Mouse (Mus musculus) liver, adult 2 months (tissue): ENCODE measurements around the gene Nfix. TPM values are rescaled to one million over a fixed set of nuclear protein-coding genes. Genes with fewer than 3 reads are reported as not detected.

ENCODE experiments used
- DNase-seq: peaks from one replicate; pipeline ENCODE4 v3.0.0-alpha.2; 2011; ENCODE audit warnings: low read depth, low spot score; ENCODE audit errors: extremely low read depth
- H3K27ac ChIP-seq: fragments of 200-500 bp; replicated peaks from 2 replicates; pipeline ENCODE4 v1.5.1; 2012; ENCODE audit warnings: low read depth, mild to moderate bottlenecking, control low read depth, inconsistent platforms, low read length; ENCODE audit not compliant: insufficient read depth
- H3K27me3 ChIP-seq: fragments of 200-500 bp; 2 replicates; pipeline ENCODE4 v1.6.1; 2012; ENCODE audit warnings: mild to moderate bottlenecking, moderate library complexity, low read length, inconsistent platforms; ENCODE audit not compliant: control insufficient read depth, insufficient read depth
- H3K36me3 ChIP-seq: fragments of 200-500 bp; 2 replicates; pipeline ENCODE4 v1.6.1; 2012; ENCODE audit warnings: low read length, inconsistent platforms; ENCODE audit not compliant: control insufficient read depth, insufficient read depth
- H3K4me1 ChIP-seq: fragments of 200-500 bp; 2 replicates; pipeline ENCODE4 v1.6.1; 2011; ENCODE audit warnings: low read length; ENCODE audit not compliant: control insufficient read depth, insufficient read depth
- H3K4me3 ChIP-seq: fragments of 200-500 bp; 2 replicates; pipeline ENCODE4 v1.5.1; 2011; ENCODE audit warnings: low read depth, mild to moderate bottlenecking, control low read depth, low read length, moderate library complexity; ENCODE audit not compliant: insufficient read depth
- H3K79me2 ChIP-seq: fragments of 200-500 bp; 2 replicates; pipeline ENCODE4 v1.6.1; 2012; ENCODE audit warnings: inconsistent platforms, mild to moderate bottlenecking, low read length, moderate library complexity; ENCODE audit not compliant: control insufficient read depth, insufficient read depth
- H3K9ac ChIP-seq: fragments of 200-500 bp; 2 replicates; pipeline ENCODE4 v1.6.1; 2012; ENCODE audit warnings: low read depth, mild to moderate bottlenecking, control low read depth, inconsistent platforms, low read length
- CTCF ChIP-seq: fragments of 200-500 bp; IDR thresholded peaks from 2 replicates; pipeline ENCODE4 v1.5.1; 2011; ENCODE audit warnings: low read depth, low read length, control low read depth
- POLR2A ChIP-seq: fragments of 200-500 bp; IDR thresholded peaks from 2 replicates; pipeline ENCODE4 v1.6.1; 2011; ENCODE audit warnings: low read length, control low read depth; ENCODE audit not compliant: insufficient read depth; ENCODE audit errors: extremely low read depth
- WGBS: fragments of 180-500 bp; shearing (Covaris S2); methylation state at CpG from one replicate; pipeline ENCODE4 v1.1.7; 2018; 5-methylcytosine and 5-hydroxymethylcytosine counted together
- polyA plus RNA-seq: library from polyadenylated mRNA; depleted of rRNA; stranded (reverse); fragments of >200 nt; gene quantifications from 2 replicates; pipeline ENCODE4 v1.2.3, GENCODE M21; 2012
- total RNA-seq: library from RNA; depleted of rRNA; stranded (reverse); fragments of >200 nt; gene quantifications from 2 replicates; pipeline ENCODE4 v1.2.3, GENCODE M21; 2014

Gene Nfix
- total and polyA plus RNA-seq, 2 experiments = 20.7 to 32.9 TPM

DNA sequence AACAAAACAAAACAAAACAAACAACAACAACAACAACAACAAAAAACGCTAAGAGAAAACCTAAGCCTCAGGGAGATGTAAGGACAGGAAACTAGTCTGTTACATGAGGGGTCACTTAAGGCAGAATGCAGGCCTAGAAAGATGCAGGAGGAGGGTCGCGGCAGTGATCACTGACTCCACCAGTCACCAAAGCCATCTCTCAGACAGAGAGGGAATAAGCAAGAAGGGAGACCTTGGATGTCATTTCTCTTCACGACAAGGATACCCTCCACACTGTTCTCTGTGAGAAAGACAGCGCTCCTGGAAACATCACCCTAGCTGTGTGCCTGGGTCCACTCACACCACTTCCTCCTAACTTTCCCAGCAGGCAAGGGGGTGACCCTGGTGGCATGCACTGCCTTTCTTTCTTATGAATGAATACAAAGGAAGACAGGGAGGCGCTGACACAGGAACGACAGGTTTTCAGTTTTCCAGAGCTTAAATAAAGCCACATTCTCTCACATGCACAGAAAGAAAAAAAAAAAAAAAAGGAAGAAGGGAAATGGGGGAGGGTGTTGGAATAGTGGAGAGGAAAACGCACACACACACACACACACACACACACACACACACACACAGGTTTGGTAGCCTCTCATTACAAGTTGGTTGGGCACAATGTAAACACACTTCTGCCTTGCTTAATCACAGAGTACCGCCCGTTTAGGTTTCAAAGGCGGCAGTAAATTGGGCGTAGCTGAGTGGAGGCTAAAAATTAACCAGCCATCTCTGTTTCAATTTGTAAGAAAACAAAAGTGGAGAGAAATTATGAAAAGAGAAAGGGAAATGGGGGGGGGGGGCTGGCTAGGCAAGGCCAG is 29.8 kb downstream of the Nfix start:
- no peaks in the 10 kb centered on the region for H3K27me3 ChIP-seq

DNA sequence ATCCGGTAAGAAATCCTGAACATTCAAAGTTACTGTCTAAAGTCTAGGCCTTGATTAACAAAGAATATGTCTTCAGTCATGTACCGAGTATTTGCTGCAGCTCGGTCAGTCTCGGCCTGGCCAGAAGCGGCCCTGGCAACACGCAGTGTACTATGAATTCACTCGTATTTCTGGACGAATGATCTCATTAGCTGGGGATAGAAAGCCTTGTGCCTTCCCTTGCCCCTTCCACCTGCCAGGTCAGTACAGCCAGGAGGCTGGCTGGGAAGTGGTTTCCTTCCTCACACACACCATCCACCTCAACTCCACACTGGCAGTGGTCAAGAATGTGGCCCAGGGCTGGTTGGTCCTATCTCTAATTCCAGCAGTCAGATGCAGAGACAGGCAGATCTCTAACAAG is 30.8 kb downstream of the Nfix start:
- DNase-seq = no peak
- Histone ChIP-seq H3K9ac (no peak overlapping the region), H3K79me2 (peaks cover 39% of the 10 kb centered on the region), H3K4me1 (peaks cover 33% of the 10 kb centered on the region), H3K27ac (no peak overlapping the region), H3K36me3 (no peaks in the 10 kb centered on the region), H3K27me3 (no peaks in the 10 kb centered on the region), H3K4me3 (no peak overlapping the region)
- TF ChIP-seq CTCF (no peak), POLR2A (no peak)
- WGBS = 95% methylated on average over 8 of the region's 8 CpGs

More for the DNA sequence above, 29.8 kb downstream of the Nfix start:
- Histone ChIP-seq H3K4me1 (peaks cover 40% of the 10 kb centered on the region), H3K79me2 (peaks cover 36% of the 10 kb centered on the region), H3K36me3 (no peaks in the 10 kb centered on the region), H3K9ac (0 out of 2 replicates have a peak overlapping the region, but pooled peaks have one; percentile 20), H3K4me3 (no peak overlapping the region), H3K27ac (peak overlapping the region; percentile 96)
- DNase-seq = peak; percentile 95
- TF ChIP-seq CTCF (no peak), POLR2A (no peak)
- 33% methylated on average over 12 of the region's 12 CpGs for WGBS

DNA sequence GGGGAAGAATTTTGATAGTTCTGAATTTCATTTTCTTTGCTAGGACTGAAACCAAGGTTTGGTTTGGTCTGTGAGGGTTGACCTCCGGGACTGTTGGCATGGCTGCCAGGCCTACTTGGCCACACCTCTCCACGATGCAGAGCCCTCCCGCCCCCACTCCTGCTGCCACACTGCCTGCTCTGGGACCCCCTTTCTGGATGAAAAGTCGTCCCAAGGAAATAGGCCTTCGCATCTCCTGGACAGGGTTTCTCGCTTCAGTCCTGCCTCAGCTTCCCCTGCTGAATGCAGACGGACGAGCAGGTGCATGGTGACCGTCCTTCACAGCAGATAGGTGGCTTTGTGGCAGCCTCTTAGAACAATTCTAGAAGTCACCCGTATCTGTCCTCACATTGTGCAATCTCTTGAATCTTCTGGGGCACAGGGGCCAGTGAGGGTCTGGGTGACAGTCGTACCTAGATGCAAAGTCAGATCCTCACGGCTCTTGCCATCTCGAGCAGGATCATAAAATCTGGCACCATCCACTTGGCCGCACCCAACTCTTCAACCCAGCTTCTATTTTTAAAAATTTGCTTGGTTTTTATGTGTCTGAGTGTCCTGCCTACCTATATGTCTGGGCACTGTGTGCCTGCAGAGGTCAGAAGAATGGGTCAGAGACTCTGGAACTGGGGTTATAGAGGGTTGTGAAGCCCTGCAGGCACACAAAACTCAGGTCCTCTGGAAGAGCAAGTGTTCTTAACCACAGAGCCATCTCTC is 31.6 kb downstream of the Nfix start:
- Histone ChIP-seq H3K9ac (no peak overlapping the region), H3K79me2 (peaks cover 39% of the 10 kb centered on the region), H3K27me3 (no peaks in the 10 kb centered on the region), H3K27ac (no peak overlapping the region), H3K4me3 (no peak overlapping the region), H3K4me1 (peaks cover 32% of the 10 kb centered on the region), H3K36me3 (no peaks in the 10 kb centered on the region)
- TF ChIP-seq CTCF (no peak), POLR2A (no peak)
- DNase-seq = no peak
- WGBS = 80% methylated on average over 14 of the region's 14 CpGs

DNA sequence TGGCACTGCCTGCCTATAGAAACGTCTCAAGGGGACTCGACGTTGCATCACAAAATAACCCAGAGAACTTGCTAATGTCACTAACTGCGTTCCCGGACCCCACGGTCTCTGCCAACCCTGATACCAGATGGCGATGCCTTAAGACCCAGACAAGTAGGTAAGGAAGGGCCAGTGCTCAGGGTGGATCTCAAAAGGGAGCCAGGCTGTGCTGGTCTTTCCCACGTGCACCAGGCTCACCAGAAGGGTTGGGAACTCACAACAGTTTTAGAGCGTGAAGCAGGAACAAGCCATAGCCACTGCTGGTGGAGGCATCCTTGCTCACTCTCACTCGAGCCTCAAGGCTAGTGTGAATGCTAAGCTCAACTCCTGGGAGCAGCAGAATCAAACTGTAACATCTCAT is 32.9 kb downstream of the Nfix start:
- no peak for DNase-seq
- WGBS = 93% methylated on average over 10 of the region's 10 CpGs
- Histone ChIP-seq H3K4me3 (no peak overlapping the region), H3K36me3 (no peaks in the 10 kb centered on the region), H3K79me2 (peaks cover 43% of the 10 kb centered on the region), H3K9ac (no peak overlapping the region), H3K27me3 (no peaks in the 10 kb centered on the region), H3K4me1 (peaks cover 32% of the 10 kb centered on the region), H3K27ac (no peak overlapping the region)
- TF ChIP-seq POLR2A (no peak), CTCF (no peak)

DNA sequence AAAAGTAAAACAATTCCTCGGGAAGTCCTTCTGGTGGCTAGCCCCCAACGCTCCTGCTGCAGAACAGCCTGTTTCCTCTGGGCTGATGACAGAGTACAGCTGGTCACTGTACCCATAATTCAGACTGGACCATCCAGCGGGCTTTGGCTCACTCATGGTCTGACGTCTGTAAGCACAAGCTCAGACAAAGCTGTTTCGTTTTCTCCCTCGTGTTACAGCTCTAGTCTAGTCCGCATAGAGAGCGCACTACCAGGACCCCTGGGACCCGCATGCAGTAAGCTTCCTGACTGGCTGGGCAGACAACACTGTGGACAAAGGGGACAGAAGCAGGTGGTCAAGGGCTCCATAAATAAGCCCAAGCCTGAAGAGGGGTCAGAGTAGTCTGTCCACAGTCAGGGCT is 33.7 kb downstream of the Nfix start:
- Histone ChIP-seq H3K9ac (no peak overlapping the region), H3K79me2 (peaks cover 43% of the 10 kb centered on the region), H3K27ac (peak overlapping the region; percentile 26; the same call in 1 of the 2 replicates), H3K36me3 (no peaks in the 10 kb centered on the region), H3K4me3 (no peak overlapping the region), H3K27me3 (no peaks in the 10 kb centered on the region), H3K4me1 (peaks cover 25% of the 10 kb centered on the region)
- WGBS = 75% methylated on average over 9 of the region's 9 CpGs
- DNase-seq = peak; percentile 59
- TF ChIP-seq POLR2A (no peak), CTCF (no peak)
